Comparison of ENCODE assay signal across 20 mouse cellular contexts in the genomic region with DNA sequence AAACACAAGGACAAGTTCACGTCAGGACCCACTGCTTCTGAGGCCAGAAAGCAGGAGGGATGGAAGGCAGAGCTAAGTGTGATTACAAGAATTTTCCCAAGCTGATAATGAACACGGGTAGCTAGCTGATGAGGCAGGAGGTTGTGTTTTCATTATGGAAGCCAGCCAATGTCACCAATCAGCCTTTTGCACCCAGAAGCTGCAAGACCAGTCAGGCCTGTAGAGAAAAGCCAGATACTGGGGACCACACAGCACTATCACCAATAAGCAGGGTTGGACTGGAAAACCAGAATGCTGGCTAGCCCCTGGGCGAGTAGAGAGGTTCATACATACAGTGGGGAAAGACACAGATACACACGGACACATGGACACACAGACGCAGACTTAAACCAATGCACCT.
A peak's percentile ranks its signal among the peaks of the same experiment; 100 is the strongest.
DNase-seq lines count a peak whose midpoint lies in the region; ATAC-seq and TF ChIP-seq lines count a peak whose summit lies in the region.
"Had no signal": no experiment of that assay in that cellular context is flagged by ENCODE, and none has a peak within 500 bp of the region (broad histone marks: within the 10 kb centered on the region; RNA-seq: fewer than 3 reads in every experiment).

No protein-coding gene starts in this region.

- H3K4me3 ChIP-seq in heart, embryonic 14.5 days (ENCODE audit: control insufficient read depth in 1 of 2, insufficient read depth in 1 of 2, low read depth in 1 of 2, low read length in 2 of 2) = no peak overlapping the region
- no peak overlapping the region for H3K4me3 ChIP-seq in lung, embryonic 15.5 days
- no peak overlapping the region for H3K4me3 ChIP-seq in bone marrow macrophage, adult 2 months (ENCODE audit: insufficient read depth, low read length)
- H3K4me3 ChIP-seq in stomach, embryonic 15.5 days (replicated peaks) = no peak overlapping the region
- H3K4me3 ChIP-seq in hindbrain, embryonic 14.5 days (replicated peaks; ENCODE audit: low read length) = no peak overlapping the region
- H3K4me3 ChIP-seq: embryonic facial prominence, embryonic 10.5 days; liver, embryonic 13.5 days; myocyte; neural tube, embryonic 15.5 days had no signal

- no peak overlapping the region for H3K9ac ChIP-seq in heart, embryonic 14.5 days (ENCODE audit: low read length)
- no peak overlapping the region for H3K9ac ChIP-seq in lung, embryonic 15.5 days
- H3K9ac ChIP-seq in stomach, embryonic 15.5 days = no peak overlapping the region
- H3K9ac ChIP-seq in hindbrain, embryonic 14.5 days = no peak overlapping the region
- H3K9ac ChIP-seq: liver, embryonic 13.5 days; neural tube, embryonic 15.5 days had no signal

- no peaks in the 10 kb centered on the region for H3K36me3 ChIP-seq in heart, embryonic 14.5 days (ENCODE audit: control insufficient read depth, insufficient read depth, low read length)
- H3K36me3 ChIP-seq in lung, embryonic 15.5 days = peaks cover 5% of the 10 kb centered on the region; the same call in 1 of the 2 replicates
- 0 out of 2 replicates have a peak, but pooled peaks cover 2% of the 10 kb centered on the region for H3K36me3 ChIP-seq in stomach, embryonic 15.5 days
- H3K36me3 ChIP-seq in hindbrain, embryonic 14.5 days (replicated peaks; ENCODE audit: control insufficient read depth, insufficient read depth) = no peaks in the 10 kb centered on the region
- H3K36me3 ChIP-seq: liver, embryonic 13.5 days; neural tube, embryonic 15.5 days had no signal

- no peak overlapping the region for H3K4me2 ChIP-seq in heart, embryonic 14.5 days (ENCODE audit: low read length)
- no peak overlapping the region for H3K4me2 ChIP-seq in lung, embryonic 15.5 days
- no peak overlapping the region for H3K4me2 ChIP-seq in stomach, embryonic 15.5 days
- no peak overlapping the region for H3K4me2 ChIP-seq in hindbrain, embryonic 14.5 days (replicated peaks)
- H3K4me2 ChIP-seq: liver, embryonic 13.5 days; neural tube, embryonic 15.5 days had no signal

- TF ChIP-seq POLR2A in bone marrow macrophage, adult 2 months (IDR thresholded peaks at IDR 0.05; ENCODE audit: borderline replicate concordance, low read depth, low read length) = no peak

- no peaks in the 10 kb centered on the region for H3K9me3 ChIP-seq in heart, embryonic 14.5 days (ENCODE audit: control insufficient read depth, low read length)
- H3K9me3 ChIP-seq in lung, embryonic 15.5 days = no peaks in the 10 kb centered on the region
- no peaks in the 10 kb centered on the region for H3K9me3 ChIP-seq in stomach, embryonic 15.5 days
- H3K9me3 ChIP-seq in hindbrain, embryonic 14.5 days (ENCODE audit: control insufficient read depth, low read length) = no peaks in the 10 kb centered on the region
- H3K9me3 ChIP-seq: embryonic facial prominence, embryonic 10.5 days; liver, embryonic 13.5 days; neural tube, embryonic 15.5 days had no signal

- no peak for TF ChIP-seq CTCF in bone marrow macrophage, adult 2 months (IDR thresholded peaks at IDR 0.05; ENCODE audit: low read depth, low read length)

- DNase-seq in heart, postnatal 4 days = no peak
- no peak for DNase-seq in lung, postnatal 4 days
- no peak for DNase-seq in hindbrain, embryonic 14.5 days (ENCODE audit: low spot score)
- DNase-seq: adrenal gland, postnatal 10 days; cerebellum, adult 18-20 months; cerebellum, postnatal 36 days; heart, postnatal 36 days; kidney, adult 9 months; liver, embryonic 13.5 days; midbrain, embryonic 14.5 days had no signal

- no peaks in the 10 kb centered on the region for H3K27me3 ChIP-seq in heart, embryonic 14.5 days (ENCODE audit: control insufficient read depth, insufficient read depth, low read length)
- no peaks in the 10 kb centered on the region for H3K27me3 ChIP-seq in lung, embryonic 15.5 days
- H3K27me3 ChIP-seq in stomach, embryonic 15.5 days (replicated peaks) = no peaks in the 10 kb centered on the region
- H3K27me3 ChIP-seq in hindbrain, embryonic 14.5 days (ENCODE audit: control insufficient read depth, insufficient read depth, low read length) = no peaks in the 10 kb centered on the region
- H3K27me3 ChIP-seq: liver, embryonic 13.5 days; neural tube, embryonic 15.5 days had no signal

- H3K4me1 ChIP-seq in heart, embryonic 14.5 days (ENCODE audit: control insufficient read depth in 2 of 2, insufficient read depth in 2 of 2, low read length in 2 of 2) = peaks cover 14 to 19% of the 10 kb centered on the region in 2 experiments
- peaks cover 40% of the 10 kb centered on the region for H3K4me1 ChIP-seq in lung, embryonic 15.5 days
- peaks cover 89% of the 10 kb centered on the region for H3K4me1 ChIP-seq in bone marrow macrophage, adult 2 months (ENCODE audit: control insufficient read depth, insufficient read depth, low read length)
- H3K4me1 ChIP-seq in stomach, embryonic 15.5 days = peaks cover 12% of the 10 kb centered on the region
- no peaks in the 10 kb centered on the region for H3K4me1 ChIP-seq in hindbrain, embryonic 14.5 days (replicated peaks; ENCODE audit: control insufficient read depth, insufficient read depth, low read length)

- ATAC-seq in heart, embryonic 14.5 days (ENCODE audit: insufficient number of reproducible peaks, insufficient read depth, low FRiP score, low read depth) = peak; percentile 41; the same call in 1 of the 2 replicates
- ATAC-seq in lung, embryonic 15.5 days (ENCODE audit: borderline replicate concordance, extremely low read depth, low FRiP score, low TSS enrichment) = no peak
- ATAC-seq in stomach, embryonic 15.5 days (ENCODE audit: insufficient read depth, low FRiP score, low read depth) = 0 out of 2 replicates have a peak, but pooled peaks have one; percentile 37
- ATAC-seq in hindbrain, embryonic 14.5 days (ENCODE audit: low FRiP score) = no peak
- ATAC-seq: forebrain, embryonic 14.5 days; hindbrain, postnatal 0 days; lung, postnatal 0 days had no signal

- WGBS in heart, embryonic 14.5 days = 43% methylated on average over 5 of the region's 5 CpGs
- WGBS in lung, embryonic 15.5 days = 66% methylated on average over 5 of the region's 5 CpGs
- 73% methylated on average over 5 of the region's 5 CpGs for WGBS in stomach, embryonic 15.5 days
- WGBS in hindbrain, embryonic 14.5 days = 90% methylated on average over 5 of the region's 5 CpGs

- H3K27ac ChIP-seq in heart, embryonic 14.5 days (replicated peaks in 1 of 2; ENCODE audit: control insufficient read depth in 1 of 2, insufficient read depth in 1 of 2, low read depth in 2 of 2, low read length in 2 of 2) = peak overlapping the region in 1 of 2 experiments; percentile 48; a peak in 2 of 4 replicates
- peak overlapping the region; percentile 25 for H3K27ac ChIP-seq in lung, embryonic 15.5 days
- peak overlapping the region; percentile 72 for H3K27ac ChIP-seq in bone marrow macrophage, adult 2 months (ENCODE audit: insufficient read depth, low read depth, low read length)
- peak overlapping the region; percentile 67 for H3K27ac ChIP-seq in stomach, embryonic 15.5 days
- no peak overlapping the region for H3K27ac ChIP-seq in hindbrain, embryonic 14.5 days
- H3K27ac ChIP-seq: embryonic facial prominence, embryonic 10.5 days; hindbrain, postnatal 0 days; liver, embryonic 13.5 days; neural tube, embryonic 15.5 days had no signal

Comparison
In these comparisons a context has a peak if more than half of its experiments do, and no peak if none do; other contexts are left out.
1. ATAC-seq: peak in heart, embryonic 14.5 days (single experiment) and stomach, embryonic 15.5 days (single experiment); none in lung, embryonic 15.5 days (single experiment) and hindbrain, embryonic 14.5 days (single experiment).